Mouse (Mus musculus): ENCODE results near the gene Fkbp15.

GRCm38 (mm10) chr4:62294741-62295140 is 65.6 kb downstream of the Fkbp15 start:
- TF ChIP-seq POLR2A (IDR thresholded peaks at IDR 0.05; ENCODE audit: extremely low read depth, insufficient read depth, low read length) = no peak
- TF ChIP-seq CTCF (IDR thresholded peaks at IDR 0.05; ENCODE audit: low read depth, low read length) = no peak
